Mouse (Mus musculus) testis, postnatal 10 days (tissue): ENCODE results near the gene Cacna1s.

Source experiments
- DNase-seq: peaks from one replicate; pipeline ENCODE4 v3.0.0; 2021; ENCODE audit warnings: low spot score

Gene Cacna1s

GRCm38 (mm10) chr1:136118875-136119274 is 66.3 kb downstream of the Cacna1s start:
- peak; percentile 54 for DNase-seq

- no peak for DNase-seq
Measured at GRCm38 (mm10) chr1:136119571-136120262, 67.2 kb downstream of the Cacna1s start.

- no peak for DNase-seq
Measured at GRCm38 (mm10) chr1:136120263-136120603, 67.7 kb downstream of the Cacna1s start.

GRCm38 (mm10) chr1:136120785-136121184 is 68.2 kb downstream of the Cacna1s start:
- DNase-seq: no peak

- no peak for DNase-seq
Measured at GRCm38 (mm10) chr1:136122030-136122429, 69.5 kb downstream of the Cacna1s start.

- no peak for DNase-seq
Measured at GRCm38 (mm10) chr1:136126159-136126765, 73.7 kb downstream of the Cacna1s start.

GRCm38 (mm10) chr1:136126895-136127294 is 74.3 kb downstream of the Cacna1s start:
- DNase-seq: no peak

GRCm38 (mm10) chr1:136127856-136128255 is 75.3 kb downstream of the Cacna1s start:
- no peak for DNase-seq

- DNase-seq: no peak
Measured at GRCm38 (mm10) chr1:136128416-136128815, 75.9 kb downstream of the Cacna1s start.

GRCm38 (mm10) chr1:136128944-136129589 is 76.5 kb downstream of the Cacna1s start:
- DNase-seq: no peak

- no peak for DNase-seq
Measured at GRCm38 (mm10) chr1:136130107-136130506, 77.6 kb downstream of the Cacna1s start.

GRCm38 (mm10) chr1:136130951-136131558 is 78.5 kb downstream of the Cacna1s start, which contains the start of gene Kif21b:
TSS of gene Kif21b (plus strand) at chr1:136131389.
- DNase-seq: peak; percentile 92

GRCm38 (mm10) chr1:136131603-136132291 is 79.2 kb downstream of the Cacna1s start:
- peak; percentile 62 for DNase-seq

GRCm38 (mm10) chr1:136132386-136133201 is 80.0 kb downstream of the Cacna1s start:
- DNase-seq: no peak

- DNase-seq: no peak
Measured at GRCm38 (mm10) chr1:136133570-136134240, 81.2 kb downstream of the Cacna1s start.

GRCm38 (mm10) chr1:136134547-136134946 is 82.0 kb downstream of the Cacna1s start:
- DNase-seq: no peak

- no peak for DNase-seq
Measured at GRCm38 (mm10) chr1:136135046-136135445, 82.5 kb downstream of the Cacna1s start.

GRCm38 (mm10) chr1:136135777-136136444 is 83.4 kb downstream of the Cacna1s start:
- DNase-seq: no peak

- no peak for DNase-seq
Measured at GRCm38 (mm10) chr1:136136547-136136946, 84.0 kb downstream of the Cacna1s start.

GRCm38 (mm10) chr1:136137071-136137531 is 84.6 kb downstream of the Cacna1s start:
- DNase-seq: no peak
